Mouse (Mus musculus) erythroblast, embryonic 14.5 days (primary cell): ENCODE results near the gene Washc2.

Experiments used
- GATA1 ChIP-seq: IDR thresholded peaks from 2 replicates; pipeline ENCODE4 v1.6.1; 2012; ENCODE audit warnings: low read length, inconsistent platforms, mixed read lengths
- TAL1 ChIP-seq: IDR thresholded peaks from 3 replicates; pipeline ENCODE4 v1.6.1; 2012; ENCODE audit warnings: low read length, inconsistent platforms, mixed read lengths

- TF ChIP-seq GATA1 (no peak), TAL1 (no peak)
Observed at GRCm38 (mm10) chr6:116264018-116264651, 56.3 kb downstream of the Washc2 start, which contains the start of gene Zfand4.
